Mouse (Mus musculus): ENCODE measurements around the gene Emc10.

- TF ChIP-seq CTCF (IDR thresholded peaks at IDR 0.05; ENCODE audit: low read depth, low read length) (no peak), POLR2A (IDR thresholded peaks at IDR 0.05; ENCODE audit: insufficient read depth, low read length) (peak; percentile 11), EP300 (IDR thresholded peaks at IDR 0.05; ENCODE audit: insufficient read depth, low read depth, low read length) (no peak)
Observed at GRCm38 (mm10) chr7:44467811-44468411, 28.4 kb downstream of the Emc10 start, which contains the start of gene Josd2.
